8 mouse cellular contexts compared by ENCODE assay signal in the genomic region with DNA sequence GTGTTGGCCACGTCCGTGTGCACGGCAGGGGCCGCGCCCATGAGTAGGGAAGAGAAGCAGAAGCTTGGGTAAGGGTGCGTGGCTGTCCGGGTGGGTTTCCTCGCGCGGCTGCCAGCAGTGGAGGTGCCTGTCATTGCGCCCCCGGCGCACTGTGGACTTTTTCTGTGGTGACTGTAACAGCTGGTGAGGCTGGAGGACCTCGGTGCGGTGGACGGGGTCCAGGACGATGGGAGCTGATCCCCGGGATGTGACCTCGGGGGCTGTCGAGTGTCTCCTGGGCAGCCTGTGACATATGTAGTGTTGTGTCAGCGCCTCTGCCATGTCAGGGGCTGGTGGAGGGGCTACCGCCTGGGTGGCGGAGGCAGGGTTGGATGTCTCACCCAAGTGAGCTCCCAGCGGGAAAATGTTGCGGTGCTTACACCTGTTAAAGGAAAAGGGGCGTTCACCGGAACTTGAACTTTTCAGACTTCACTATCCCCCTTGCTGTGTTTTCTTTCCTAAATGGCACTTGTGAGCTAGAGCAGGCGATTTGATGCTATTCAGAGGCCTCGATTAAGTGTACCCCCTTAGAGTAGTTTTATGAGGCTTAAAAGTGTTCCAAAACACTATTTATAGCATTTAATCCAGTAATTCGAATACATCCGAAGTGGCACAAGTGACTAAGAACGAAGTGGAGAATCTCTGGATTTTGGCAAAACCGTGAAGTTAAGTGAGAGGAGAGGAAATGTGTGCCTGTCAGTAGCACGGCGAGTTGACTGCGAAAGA. TPM values are rescaled to one million over a fixed set of nuclear protein-coding genes. Genes with fewer than 3 reads are reported as not detected.
DNase-seq lines count a peak whose midpoint lies in the region; ATAC-seq and TF ChIP-seq lines count a peak whose summit lies in the region.

No protein-coding gene starts in this region.

- 4% methylated on average over 35 of the region's 36 CpGs for WGBS in forebrain, embryonic 16.5 days

- H3K36me3 ChIP-seq in forebrain, embryonic 16.5 days (ENCODE audit: control insufficient read depth, insufficient read depth) = no peaks in the 10 kb centered on the region

- peak overlapping the region; percentile 94 for H3K27ac ChIP-seq in gastrocnemius, adult 2 months
- H3K27ac ChIP-seq in forebrain, embryonic 16.5 days (ENCODE audit: low read length) = peak overlapping the region; percentile 90

- peak overlapping the region; percentile 98 for H3K4me3 ChIP-seq in gastrocnemius, adult 2 months
- H3K4me3 ChIP-seq in forebrain, embryonic 16.5 days (replicated peaks; ENCODE audit: low read length) = peak overlapping the region; percentile 92

- intact Hi-C loops in gastrocnemius, adult 2 months (cut with DNase I) = no loop called here

- peak overlapping the region; percentile 98 for H3K4me2 ChIP-seq in forebrain, embryonic 16.5 days (ENCODE audit: low read length)

- H3K9me3 ChIP-seq in forebrain, embryonic 16.5 days (ENCODE audit: control insufficient read depth, low read length) = no peaks in the 10 kb centered on the region

- no peak for TF ChIP-seq CTCF in gastrocnemius, adult 2 months (IDR thresholded peaks at IDR 0.05)

- peaks cover 9% of the 10 kb centered on the region for H3K4me1 ChIP-seq in forebrain, embryonic 16.5 days (replicated peaks; ENCODE audit: control insufficient read depth, insufficient read depth, low read length)

- no peak; the same call in 1 of the 2 replicates for ATAC-seq in forebrain, embryonic 16.5 days

- H3K9ac ChIP-seq in forebrain, embryonic 16.5 days (replicated peaks; ENCODE audit: low read depth, low read length) = peak overlapping the region; percentile 75

- H3K27me3 ChIP-seq in forebrain, embryonic 16.5 days (replicated peaks; ENCODE audit: control insufficient read depth, insufficient read depth, low read length) = no peaks in the 10 kb centered on the region

- DNase-seq in gastrocnemius, adult 2 months = peak; percentile 75
- no peak for DNase-seq in gastrocnemius, adult 8-10 months (ENCODE audit: low spot score in 2 of 2)
- DNase-seq in 3T3-L1 (ENCODE audit: low read depth, low spot score) = peak; percentile 25
- peak; percentile 71 for DNase-seq in adrenal gland, postnatal 14 days
- DNase-seq in liver = peak; percentile 39
- DNase-seq in skeletal muscle tissue, adult 2 months (ENCODE audit: low read depth, low spot score) = peak; percentile 21
- DNase-seq in right cerebral cortex, adult 18-20 months = no peak

RNA-seq across cellular contexts. Expression of gene Edem3, which starts 0.7 kb away (rescaled TPM):
- 10 to 100 TPM; 21.1 to 23.6 TPM for total RNA-seq in gastrocnemius, adult 2 months (2021)
- total RNA-seq in gastrocnemius, adult 8-10 months (2022) = 10 to 100 TPM; 17.8 to 25.5 (median 20.7) TPM
- total RNA-seq in adrenal gland, postnatal 14 days (2021) = 88.7 and 96.0 TPM in 2 replicates
- 21.2 and 21.5 TPM in 2 replicates for polyA plus RNA-seq in forebrain, embryonic 16.5 days (2015; fragmentation: Nextera tagmentation; extraction: Ambion mirVana)

Comparison
In these comparisons a context has a peak if more than half of its experiments do, and no peak if none do; other contexts are left out.
1. DNase-seq: peak in gastrocnemius, adult 2 months (single experiment), 3T3-L1 (single experiment), adrenal gland, postnatal 14 days (single experiment), liver (single experiment) and skeletal muscle tissue, adult 2 months (single experiment); none in gastrocnemius, adult 8-10 months (0 of 2) and right cerebral cortex, adult 18-20 months (single experiment).